Mouse (Mus musculus) urinary bladder, postnatal 10 days (tissue): ENCODE results near the gene Grb7.
A peak's percentile ranks its signal among the peaks of the same experiment; 100 is the strongest.

Experiments
- DNase-seq: peaks from one replicate; pipeline ENCODE4 v3.0.0; 2022; ENCODE audit warnings: low spot score

The Grb7 gene

GRCm38 (mm10) chr11:98445679-98446078 is 515 bp upstream of the Grb7 start:
- no peak for DNase-seq

- no peak for DNase-seq
Measured at GRCm38 (mm10) chr11:98446562-98447474, 624 bp downstream of the Grb7 start.

- no peak for DNase-seq
Measured at GRCm38 (mm10) chr11:98447475-98447834, 1.3 kb downstream of the Grb7 start.

GRCm38 (mm10) chr11:98448191-98448790 is 2.1 kb downstream of the Grb7 start:
- DNase-seq: no peak

GRCm38 (mm10) chr11:98449419-98449818 is 3.2 kb downstream of the Grb7 start:
- DNase-seq: no peak

GRCm38 (mm10) chr11:98449921-98450771 is 4.0 kb downstream of the Grb7 start:
- no peak for DNase-seq

- DNase-seq: no peak
Measured at GRCm38 (mm10) chr11:98455484-98455883, 9.3 kb downstream of the Grb7 start.

- no peak for DNase-seq
Measured at GRCm38 (mm10) chr11:98456545-98456944, 10.4 kb downstream of the Grb7 start.

- DNase-seq: no peak
Measured at GRCm38 (mm10) chr11:98456945-98457344, 10.8 kb downstream of the Grb7 start.

GRCm38 (mm10) chr11:98457367-98458120 is 11.3 kb downstream of the Grb7 start:
- DNase-seq: peak; percentile 82

- no peak for DNase-seq
Measured at GRCm38 (mm10) chr11:98458121-98458990, 12.2 kb downstream of the Grb7 start.

- DNase-seq: no peak
Measured at GRCm38 (mm10) chr11:98459071-98459741, 13.0 kb downstream of the Grb7 start.

- no peak for DNase-seq
Measured at GRCm38 (mm10) chr11:98459860-98460259, 13.7 kb downstream of the Grb7 start.

GRCm38 (mm10) chr11:98461109-98461720 is 15.0 kb downstream of the Grb7 start:
- DNase-seq: no peak

- DNase-seq: no peak
Measured at GRCm38 (mm10) chr11:98462255-98462654, 16.1 kb downstream of the Grb7 start.

- no peak for DNase-seq
Measured at GRCm38 (mm10) chr11:98463911-98464310, 17.7 kb downstream of the Grb7 start.

GRCm38 (mm10) chr11:98464516-98464915 is 18.3 kb downstream of the Grb7 start:
- DNase-seq: no peak

- DNase-seq: no peak
Measured at GRCm38 (mm10) chr11:98469761-98470714, 23.8 kb downstream of the Grb7 start.

- no peak for DNase-seq
Measured at GRCm38 (mm10) chr11:98470795-98471194, 24.6 kb downstream of the Grb7 start.
